Mouse (Mus musculus) R1 (cell line): ENCODE measurements around the gene Mfn2.

Experiments
- DNase-seq: peaks from one replicate; pipeline ENCODE4 v3.0.0-alpha.2; 2018; ENCODE audit warnings: low read depth, low spot score

The Mfn2 gene

GRCm38 (mm10) chr4:147918459-147919121 lies 14.1 kb upstream of the Mfn2 start:
- peak; percentile 81 for DNase-seq

DNA sequence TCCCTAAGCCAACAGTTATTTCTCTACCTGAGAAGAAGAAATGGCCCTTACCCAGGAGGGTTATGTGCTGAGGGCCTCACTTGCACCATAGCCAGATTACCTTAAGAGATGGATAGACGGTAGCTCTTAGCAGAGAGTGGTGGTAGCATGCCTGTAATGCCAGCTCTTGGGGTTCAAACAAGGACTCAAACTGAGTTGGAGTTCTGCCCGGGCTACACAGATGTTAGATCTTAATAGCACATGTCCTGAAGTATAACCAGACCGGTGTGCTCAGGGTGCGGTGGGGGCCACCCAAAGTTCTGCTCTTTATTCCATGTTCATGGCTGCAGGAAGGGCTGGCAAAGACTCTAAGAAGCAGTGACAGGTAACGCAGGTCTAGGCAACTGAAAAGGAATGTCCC lies 5.0 kb upstream of the Mfn2 start:
- DNase-seq, result no peak

GRCm38 (mm10) chr4:147906230-147906629 lies 1.7 kb upstream of the Mfn2 start:
- no peak for DNase-seq

DNA sequence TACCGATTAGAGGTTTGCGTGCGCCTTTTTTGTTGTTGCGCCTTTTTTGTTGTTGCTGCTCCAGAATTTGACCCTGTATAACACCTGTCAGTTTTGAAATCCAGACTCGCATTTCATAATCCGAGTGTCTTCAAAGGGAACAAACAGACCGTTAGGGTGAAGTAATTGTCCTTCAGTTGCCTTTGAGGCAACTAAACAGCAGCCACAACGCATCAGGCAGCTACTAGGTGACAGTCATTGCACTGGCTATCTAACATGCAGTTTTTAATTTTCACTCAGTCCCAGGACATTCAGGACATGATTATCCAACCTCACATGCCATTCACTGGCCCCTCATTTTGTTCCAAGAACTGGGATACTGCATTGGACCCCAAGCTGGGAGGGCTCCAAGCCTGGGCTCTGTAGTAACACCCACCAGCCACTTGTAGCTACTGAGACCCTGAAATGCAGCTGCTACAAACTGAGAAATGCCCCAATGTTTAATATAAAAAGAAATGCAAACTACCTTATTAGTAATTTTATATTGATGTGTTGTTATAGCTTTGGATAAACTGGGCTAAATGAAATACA lies 671 bp upstream of the Mfn2 start:
- no peak for DNase-seq

- no peak for DNase-seq
These were observed 903 bp downstream of the Mfn2 start for GRCm38 (mm10) chr4:147903601-147904000.

DNA sequence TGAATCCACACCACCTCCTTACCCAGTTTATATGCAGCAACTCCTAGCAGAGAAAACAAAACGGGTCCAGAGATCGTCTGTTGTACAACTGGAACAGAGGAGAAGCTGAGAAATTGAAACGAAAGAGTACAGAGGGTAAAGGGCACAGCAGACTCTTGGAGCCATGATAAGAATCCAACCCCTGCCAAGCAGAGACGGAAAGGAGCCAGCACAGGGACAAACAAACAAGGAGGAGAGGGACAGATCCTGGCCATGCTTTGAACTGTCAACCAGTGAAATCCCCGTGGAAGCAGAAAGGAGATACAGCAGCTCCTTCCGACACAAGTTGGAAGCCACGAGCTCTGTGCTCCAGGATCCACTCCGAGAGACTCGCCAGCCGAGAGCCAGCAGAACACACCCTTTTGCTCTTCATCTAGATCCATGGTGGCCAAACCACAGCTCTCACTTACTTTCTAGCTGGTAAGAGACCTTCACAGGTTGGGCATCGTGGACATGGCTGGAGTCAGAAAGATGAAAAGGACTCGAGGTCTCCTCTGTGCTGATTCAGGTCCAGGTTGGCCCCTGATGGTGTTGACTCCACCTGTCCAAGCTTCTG lies 1.5 kb downstream of the Mfn2 start:
- DNase-seq, result no peak

DNA sequence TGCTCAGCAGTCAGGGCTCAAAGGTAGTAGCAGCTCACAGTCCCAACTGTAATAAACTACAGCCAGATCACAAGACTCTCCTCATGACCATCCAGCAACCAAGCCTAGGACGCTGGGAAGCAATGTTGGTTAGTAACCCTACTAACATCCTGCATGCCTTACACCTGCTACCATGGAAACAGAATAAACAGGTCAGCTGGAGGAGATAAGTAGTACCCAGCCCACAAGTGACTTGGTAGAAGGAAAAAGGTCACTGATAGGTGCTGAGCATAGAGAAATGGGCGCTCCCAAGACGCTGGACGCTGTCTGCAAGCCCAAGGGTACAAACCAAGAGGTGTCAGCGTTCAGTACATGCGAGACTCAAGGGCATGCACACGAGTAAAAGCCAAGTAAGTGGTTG lies 4.1 kb downstream of the Mfn2 start:
- no peak for DNase-seq

DNA sequence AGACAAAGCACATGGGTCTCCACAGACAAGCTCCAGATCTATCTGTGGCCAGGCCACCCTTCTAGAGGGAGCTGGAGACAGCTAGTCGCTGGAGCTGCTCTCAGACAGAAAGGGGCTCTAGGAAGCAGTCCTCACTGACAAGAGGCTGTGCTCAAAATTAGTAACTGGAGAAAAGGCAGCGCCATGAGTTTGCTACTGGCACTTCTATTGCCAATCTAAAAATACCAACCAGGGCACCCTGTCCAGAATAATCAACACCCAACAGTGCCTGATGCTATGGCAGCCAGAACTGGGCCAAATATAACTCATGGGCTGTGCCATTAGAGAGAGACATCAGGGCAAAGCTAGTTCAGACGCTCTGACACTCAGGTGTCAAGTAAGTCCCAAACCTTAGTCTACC lies 7.2 kb downstream of the Mfn2 start:
- DNase-seq, result no peak

DNA sequence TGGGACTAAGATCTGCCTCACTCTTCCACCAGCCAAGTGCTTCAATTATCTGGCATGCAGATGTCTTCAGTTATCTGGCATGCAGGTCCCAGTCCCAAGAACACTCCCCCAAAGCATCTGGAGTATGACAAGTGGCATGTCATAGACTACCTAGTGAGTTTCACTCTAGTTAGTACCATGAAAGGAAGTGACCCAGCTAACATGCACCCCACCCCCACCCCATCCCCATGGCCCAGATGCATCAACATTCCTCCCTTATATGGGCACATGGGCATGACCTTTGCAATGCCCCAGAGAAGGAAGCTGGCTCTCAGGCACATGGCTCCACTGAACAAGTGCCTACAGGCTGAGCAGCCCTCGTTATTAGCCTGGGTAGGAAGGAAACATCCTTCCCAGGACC lies 8.1 kb downstream of the Mfn2 start:
- DNase-seq, result no peak

GRCm38 (mm10) chr4:147895815-147896330 lies 8.6 kb downstream of the Mfn2 start:
- DNase-seq, result no peak

GRCm38 (mm10) chr4:147890341-147890740 lies 14.2 kb downstream of the Mfn2 start:
- no peak for DNase-seq

- DNase-seq, result no peak
These were observed 16.3 kb downstream of the Mfn2 start for GRCm38 (mm10) chr4:147888237-147888636.

DNA sequence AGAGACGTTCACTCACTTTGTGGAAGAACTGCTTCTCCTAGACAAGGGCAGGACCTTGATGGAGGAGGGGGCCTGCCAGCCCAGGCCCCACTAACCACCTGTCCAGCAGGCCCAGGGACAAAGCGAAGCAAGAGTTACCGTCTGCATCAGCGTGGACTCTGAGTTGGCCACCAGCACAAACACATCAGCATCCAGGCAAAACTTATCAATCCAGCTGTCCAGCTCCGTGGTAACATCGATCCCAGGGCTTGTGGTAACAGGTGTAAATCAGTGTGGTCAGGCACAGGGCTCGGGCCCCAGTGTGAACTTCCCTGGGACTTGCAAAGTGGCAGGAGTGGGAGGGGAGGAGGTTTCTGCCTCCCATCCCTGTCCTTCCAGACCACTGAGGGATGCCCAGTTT lies 17.2 kb downstream of the Mfn2 start:
- no peak for DNase-seq

DNA sequence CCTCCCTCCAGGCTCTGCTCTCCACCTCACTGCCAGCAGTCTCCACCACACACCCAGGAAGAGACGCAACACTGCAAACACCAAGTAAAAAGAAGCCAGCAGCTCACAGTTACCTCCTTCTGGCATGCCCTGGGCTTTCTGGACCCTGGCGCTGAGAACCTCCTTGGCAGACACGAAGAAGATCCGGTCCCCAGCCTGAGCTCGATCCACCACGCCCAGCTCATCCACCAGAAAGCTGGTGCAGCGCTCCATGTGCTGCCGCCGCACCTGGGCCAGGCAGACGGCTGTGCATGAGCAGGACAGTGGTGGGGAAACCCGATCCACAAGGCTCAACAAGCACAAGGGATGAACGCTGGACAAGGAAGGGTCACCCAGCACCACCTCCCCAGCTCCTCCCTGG lies 18.3 kb downstream of the Mfn2 start:
- no peak for DNase-seq

DNA sequence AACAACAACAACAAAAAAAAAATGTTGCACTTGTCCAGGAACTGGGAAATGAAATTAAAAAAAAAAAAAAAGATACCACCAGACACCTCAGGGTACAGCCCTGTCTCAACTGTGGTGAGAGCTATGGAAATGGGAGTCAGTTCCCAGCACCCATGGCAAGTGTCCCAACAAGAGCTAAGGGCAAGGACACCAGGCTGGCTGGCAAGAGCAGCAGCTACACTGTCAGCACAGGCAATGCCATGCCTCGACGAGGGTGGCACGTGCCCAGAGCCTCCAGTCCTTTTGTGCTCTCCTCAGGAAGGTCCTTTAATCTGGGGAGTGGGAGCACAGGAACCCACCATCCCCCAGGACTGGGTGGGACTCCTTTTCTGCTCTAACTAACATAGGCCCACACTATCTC lies 20.4 kb downstream of the Mfn2 start:
- no peak for DNase-seq

DNA sequence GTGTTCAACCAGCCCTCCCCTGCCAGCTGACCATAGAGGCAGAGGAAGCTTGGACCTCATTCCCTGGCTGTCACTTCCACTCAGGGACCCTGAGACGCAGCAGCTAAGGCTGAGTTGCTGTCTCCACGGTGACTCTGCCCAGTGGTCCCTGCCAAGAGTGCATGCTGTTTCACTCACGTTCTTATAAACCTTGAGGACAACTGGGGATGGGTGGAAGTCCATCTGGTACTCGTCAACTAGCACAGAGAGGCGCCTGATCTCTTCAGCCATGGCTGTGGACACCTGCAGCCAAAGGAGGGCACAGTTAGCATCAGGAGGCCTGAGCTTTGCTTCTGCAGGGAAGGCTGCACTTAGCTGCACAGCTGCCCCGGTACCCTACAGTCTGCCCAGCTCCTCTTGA lies 21.5 kb downstream of the Mfn2 start:
- no peak for DNase-seq

GRCm38 (mm10) chr4:147881792-147882191 lies 22.7 kb downstream of the Mfn2 start:
- no peak for DNase-seq

GRCm38 (mm10) chr4:147879865-147880264 lies 24.6 kb downstream of the Mfn2 start:
- DNase-seq, result peak; percentile 60

- no peak for DNase-seq
These were observed 25.0 kb downstream of the Mfn2 start for GRCm38 (mm10) chr4:147879456-147879855.

DNA sequence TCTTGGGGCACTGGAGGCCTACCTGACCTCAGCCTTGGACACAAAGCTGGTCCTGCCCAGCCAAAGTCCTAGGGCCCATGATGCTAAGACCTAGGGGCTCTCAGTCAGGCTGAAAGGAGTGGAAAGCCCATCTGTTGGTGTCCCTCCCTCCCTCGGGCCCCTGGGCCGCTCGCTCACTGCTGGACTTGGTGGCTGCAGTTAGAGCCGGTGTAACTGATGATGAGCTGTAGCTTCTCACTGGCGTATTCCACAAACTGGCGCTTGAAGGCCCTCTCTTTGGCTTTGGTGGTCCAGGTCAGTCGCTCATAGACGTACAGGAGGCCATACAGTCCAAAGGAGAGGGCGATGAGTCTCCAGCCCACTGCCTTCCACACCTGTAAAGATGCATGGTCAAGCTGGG lies 26.0 kb downstream of the Mfn2 start:
- no peak for DNase-seq

DNA sequence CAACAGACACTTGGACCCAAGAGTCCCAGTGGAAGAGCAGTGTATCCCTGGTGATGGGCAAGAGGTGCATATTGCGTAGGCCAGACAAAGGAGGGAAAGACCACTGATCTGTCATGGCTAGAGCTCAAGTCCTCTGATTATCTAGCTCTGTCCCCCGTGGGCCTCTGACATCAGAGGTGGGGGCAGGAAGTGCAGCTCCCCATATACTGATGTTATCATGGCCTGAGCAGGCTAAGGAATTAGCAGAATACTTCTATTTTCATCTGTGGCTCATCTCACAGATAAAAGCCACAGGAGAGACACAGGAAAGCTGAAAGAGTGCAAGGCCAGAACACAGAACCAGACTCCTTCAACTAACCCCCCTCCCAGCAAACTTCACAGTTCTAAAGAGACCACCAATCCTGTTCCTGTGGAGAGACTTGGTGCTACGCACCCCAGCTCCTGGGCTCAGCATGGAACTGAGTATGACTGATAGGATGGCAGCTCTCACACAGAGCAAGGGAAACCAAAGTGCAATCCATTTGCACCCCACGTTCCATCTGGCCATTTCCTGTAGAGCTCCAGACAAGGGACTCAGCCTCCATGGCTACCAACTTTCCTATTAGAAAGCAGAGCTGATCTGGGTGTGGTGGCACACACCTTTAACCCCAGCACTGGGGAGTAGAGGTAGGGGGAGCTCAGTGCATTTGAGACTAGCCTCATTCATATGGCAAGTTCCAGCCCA lies 28.5 kb downstream of the Mfn2 start:
- DNase-seq, result no peak

DNA sequence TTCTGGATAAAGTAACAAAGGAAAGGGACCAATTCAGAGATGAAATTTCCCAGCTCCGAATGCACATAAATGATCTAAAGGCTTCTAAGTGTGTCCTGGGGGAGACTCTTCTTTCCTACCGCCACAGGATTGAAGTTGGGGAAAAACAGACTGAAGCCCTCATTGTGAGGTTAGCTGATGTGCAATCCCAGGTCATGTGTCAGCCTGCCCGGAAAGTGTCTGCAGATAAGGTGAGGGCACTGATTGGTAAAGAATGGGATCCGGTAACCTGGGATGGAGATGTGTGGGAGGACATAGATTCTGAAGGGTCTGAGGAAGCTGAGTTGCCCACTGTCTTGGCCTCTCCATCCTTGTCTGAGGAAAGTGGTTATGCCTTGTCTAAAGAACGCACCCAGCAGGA lies 35.3 kb downstream of the Mfn2 start:
- no peak for DNase-seq
